Mouse (Mus musculus) hindbrain, embryonic 16.5 days (tissue): ENCODE measurements at regions not wholly inside any gene's neighbourhood (a gene's known extent, or its start where the extent isn't known, plus 50 kb on each side); places are given as distances from the start of the nearest gene placed in this dataset.

ENCODE experiments used
- ATAC-seq: fragments of 200-750 bp; cut with Nextera tagmentation; 2 replicates; pipeline ENCODE4 v1.8.0; 2017; ENCODE audit warnings: moderate TSS enrichment, moderate library complexity
- H3K27ac ChIP-seq: fragments of 300-500 bp; sonication (generic); 2 replicates; pipeline ENCODE4 v1.5.1; 2014; ENCODE audit warnings: low read depth, mild to moderate bottlenecking, control low read depth, low read length, moderate library complexity
- H3K27me3 ChIP-seq: fragments of 300-500 bp; sonication (generic); replicated peaks from 2 replicates; pipeline ENCODE4 v1.6.1; 2014; ENCODE audit warnings: low read length; ENCODE audit not compliant: control insufficient read depth, insufficient read depth
- H3K36me3 ChIP-seq: fragments of 300-500 bp; sonication (generic); 2 replicates; pipeline ENCODE4 v1.6.1; 2014; ENCODE audit warnings: mild to moderate bottlenecking, low read length, moderate library complexity, mixed read lengths; ENCODE audit not compliant: control insufficient read depth, insufficient read depth
- H3K4me1 ChIP-seq: fragments of 300-500 bp; sonication (generic); 2 replicates; pipeline ENCODE4 v1.6.1; 2014; ENCODE audit warnings: low read depth, low read length; ENCODE audit not compliant: control insufficient read depth, insufficient read depth
- H3K4me2 ChIP-seq: fragments of 300-500 bp; sonication (generic); 2 replicates; pipeline ENCODE4 v1.6.1; 2014; ENCODE audit warnings: mild to moderate bottlenecking, low read length, control low read depth, moderate library complexity
- H3K4me3 ChIP-seq: fragments of 300-500 bp; sonication (generic); 2 replicates; pipeline ENCODE4 v1.5.1; 2014; ENCODE audit warnings: mild to moderate bottlenecking, low read length, control low read depth, moderate library complexity
- H3K9ac ChIP-seq: fragments of 300-500 bp; sonication (generic); 2 replicates; pipeline ENCODE4 v1.6.1; 2014; ENCODE audit warnings: low read depth, mild to moderate bottlenecking, control low read depth, low read length, moderate library complexity
- H3K9me3 ChIP-seq: fragments of 300-500 bp; sonication (generic); 2 replicates; pipeline ENCODE4 v1.6.1; 2014; ENCODE audit warnings: mild to moderate bottlenecking, low read length, moderate library complexity; ENCODE audit not compliant: control insufficient read depth
- WGBS: fragments of 180-500 bp; shearing (Covaris S2); extraction: QIAGEN DNeasy Blood & Tissue Kit; methylation state at CpG from one replicate; pipeline ENCODE4 v1.1.7; 2014; 5-methylcytosine and 5-hydroxymethylcytosine counted together

- no peaks in the 10 kb centered on the region for H3K9me3 ChIP-seq
- no peak overlapping the region for H3K27ac ChIP-seq
- 98% methylated on average over 2 of the region's 2 CpGs for WGBS
- ATAC-seq: no peak
- no peak overlapping the region for H3K4me3 ChIP-seq
- H3K4me2 ChIP-seq: no peak overlapping the region
- H3K4me1 ChIP-seq: no peaks in the 10 kb centered on the region
- H3K9ac ChIP-seq: no peak overlapping the region
- no peaks in the 10 kb centered on the region for H3K27me3 ChIP-seq
- no peaks in the 10 kb centered on the region for H3K36me3 ChIP-seq
These were observed 375.5 kb downstream of the Prkd1 start for GRCm38 (mm10) chr12:50273239-50273880.

GRCm38 (mm10) chr12:50281615-50282014 lies 367.3 kb downstream of the Prkd1 start:
- 73% methylated on average over 1 of the region's 1 CpGs for WGBS
- Histone ChIP-seq H3K9ac (no peak overlapping the region), H3K4me1 (no peaks in the 10 kb centered on the region), H3K9me3 (no peaks in the 10 kb centered on the region), H3K27me3 (no peaks in the 10 kb centered on the region), H3K4me2 (no peak overlapping the region), H3K4me3 (no peak overlapping the region), H3K36me3 (no peaks in the 10 kb centered on the region), H3K27ac (no peak overlapping the region)
- ATAC-seq: no peak
